Mouse (Mus musculus) lung, postnatal 0 days (tissue): ENCODE results near the gene Shpk. TPM values are rescaled to one million over a fixed set of nuclear protein-coding genes. Genes with fewer than 3 reads are reported as not detected.
A peak's percentile ranks its signal among the peaks of the same experiment; 100 is the strongest.

Experiments used
- ATAC-seq: fragments of 200-750 bp; cut with Nextera tagmentation; 2 replicates; pipeline ENCODE4 v1.8.0; 2017; ENCODE audit warnings: moderate library complexity
- DNase-seq: peaks from one replicate; pipeline ENCODE4 v3.0.0-alpha.2; 2016; ENCODE audit warnings: low spot score
- H3K27ac ChIP-seq: fragments of 300-500 bp; sonication (generic); 2 replicates; pipeline ENCODE4 v1.5.1; 2014; ENCODE audit warnings: antibody characterized with exemption, mild to moderate bottlenecking, low read length, mixed read lengths
- H3K27me3 ChIP-seq: fragments of 300-500 bp; sonication (generic); replicated peaks from 2 replicates; pipeline ENCODE4 v1.6.1; 2014; ENCODE audit warnings: low read length, mixed read lengths; ENCODE audit not compliant: insufficient read depth
- H3K36me3 ChIP-seq: fragments of 300-500 bp; sonication (generic); 2 replicates; pipeline ENCODE4 v1.6.1; 2014; ENCODE audit warnings: low read length, mixed read lengths; ENCODE audit not compliant: insufficient read depth
- H3K4me1 ChIP-seq: fragments of 300-500 bp; sonication (generic); 2 replicates; pipeline ENCODE4 v1.6.1; 2014; ENCODE audit warnings: antibody characterized with exemption, low read depth, low read length, mixed read lengths; ENCODE audit not compliant: insufficient read depth
- H3K4me2 ChIP-seq: fragments of 300-500 bp; sonication (generic); replicated peaks from 2 replicates; pipeline ENCODE4 v1.6.1; 2014; ENCODE audit warnings: low read depth, mild to moderate bottlenecking, low read length, moderate library complexity, mixed read lengths
- H3K4me3 ChIP-seq: fragments of 300-500 bp; sonication (generic); 2 replicates; pipeline ENCODE4 v1.5.1; 2014; ENCODE audit warnings: low read depth, low read length
- H3K9ac ChIP-seq: fragments of 300-500 bp; sonication (generic); replicated peaks from 2 replicates; pipeline ENCODE4 v1.6.1; 2014; ENCODE audit warnings: low read depth, mild to moderate bottlenecking
- H3K9me3 ChIP-seq: fragments of 300-500 bp; sonication (generic); 2 replicates; pipeline ENCODE4 v1.6.1; 2016; ENCODE audit warnings: low read length, mixed read lengths
- CTCF ChIP-seq: IDR thresholded peaks from 2 replicates; pipeline ENCODE4 v1.5.1; 2016; ENCODE audit warnings: antibody characterized with exemption, mild to moderate bottlenecking
- EP300 ChIP-seq: IDR thresholded peaks from 2 replicates; pipeline ENCODE4 v1.6.1; 2016; ENCODE audit warnings: antibody characterized with exemption, mild to moderate bottlenecking, control low read depth
- WGBS: fragments of 180-500 bp; shearing (Covaris S2); extraction: QIAGEN DNeasy Blood & Tissue Kit; methylation state at CpG from one replicate; pipeline ENCODE4 v1.1.7; 2014; 5-methylcytosine and 5-hydroxymethylcytosine counted together
- polyA plus RNA-seq: library from polyadenylated mRNA; unstranded; fragments of >200 nt; fragmentation: Nextera tagmentation; extraction: Ambion mirVana; gene quantifications from 2 replicates; pipeline ENCODE4 v1.2.1, GENCODE M21; 2015

The Shpk gene
- polyA plus RNA-seq, 1 experiment from 2014 or later, result 3.5 TPM

GRCm38 (mm10) chr11:73223966-73224365 lies 24.7 kb downstream of the Shpk start:
- H3K9me3 ChIP-seq, result no peaks in the 10 kb centered on the region
- TF ChIP-seq CTCF (peak; percentile 68), EP300 (no peak)
- no peaks in the 10 kb centered on the region for H3K36me3 ChIP-seq
- H3K4me2 ChIP-seq, result no peak overlapping the region
- H3K4me1 ChIP-seq, result no peaks in the 10 kb centered on the region
- H3K27ac ChIP-seq, result no peak overlapping the region
- H3K4me3 ChIP-seq, result no peak overlapping the region
- H3K9ac ChIP-seq, result no peak overlapping the region
- DNase-seq (peak; percentile 40), ATAC-seq (no peak)
- 55% methylated on average over 2 of the region's 2 CpGs for WGBS
- no peaks in the 10 kb centered on the region for H3K27me3 ChIP-seq

- WGBS, result 82% methylated on average over 6 of the region's 6 CpGs
- no peaks in the 10 kb centered on the region for H3K36me3 ChIP-seq
- TF ChIP-seq EP300 (no peak), CTCF (no peak)
- H3K4me1 ChIP-seq, result no peaks in the 10 kb centered on the region
- ATAC-seq (no peak), DNase-seq (no peak)
- no peak overlapping the region for H3K4me3 ChIP-seq
- no peak overlapping the region for H3K4me2 ChIP-seq
- H3K27me3 ChIP-seq, result no peaks in the 10 kb centered on the region
- H3K9me3 ChIP-seq, result no peaks in the 10 kb centered on the region
- no peak overlapping the region for H3K9ac ChIP-seq
- H3K27ac ChIP-seq, result no peak overlapping the region
These were observed 26.6 kb downstream of the Shpk start for GRCm38 (mm10) chr11:73225856-73226255.

GRCm38 (mm10) chr11:73228881-73229280 lies 29.6 kb downstream of the Shpk start:
- no peaks in the 10 kb centered on the region for H3K36me3 ChIP-seq
- WGBS, result 69% methylated on average over 5 of the region's 5 CpGs
- TF ChIP-seq EP300, result no peak
- no peak for TF ChIP-seq CTCF

GRCm38 (mm10) chr11:73230081-73230480 lies 30.8 kb downstream of the Shpk start:
- Histone ChIP-seq H3K4me1 (no peaks in the 10 kb centered on the region), H3K9ac (no peak overlapping the region), H3K27ac (no peak overlapping the region), H3K36me3 (no peaks in the 10 kb centered on the region), H3K4me2 (no peak overlapping the region), H3K9me3 (no peaks in the 10 kb centered on the region), H3K4me3 (no peak overlapping the region), H3K27me3 (no peaks in the 10 kb centered on the region)
- DNase-seq, result no peak
- no peak for ATAC-seq
- 77% methylated on average over 5 of the region's 5 CpGs for whole genome bisulfite sequencing
- TF ChIP-seq EP300 (no peak), CTCF (no peak)

More at GRCm38 (mm10) chr11:73228881-73229280, 29.6 kb downstream of the Shpk start:
- no peak overlapping the region for H3K9ac ChIP-seq
- no peak for ATAC-seq
- DNase-seq, result no peak
- no peaks in the 10 kb centered on the region for H3K27me3 ChIP-seq
- H3K4me2 ChIP-seq, result no peak overlapping the region
- no peak overlapping the region for H3K27ac ChIP-seq
- no peaks in the 10 kb centered on the region for H3K4me1 ChIP-seq
- H3K4me3 ChIP-seq, result no peak overlapping the region
- H3K9me3 ChIP-seq, result no peaks in the 10 kb centered on the region

GRCm38 (mm10) chr11:73232513-73232912 lies 33.3 kb downstream of the Shpk start:
- ATAC-seq, result no peak
- no peaks in the 10 kb centered on the region for H3K9me3 ChIP-seq
- no peaks in the 10 kb centered on the region for H3K36me3 ChIP-seq
- H3K4me1 ChIP-seq, result no peaks in the 10 kb centered on the region
- no peak overlapping the region for H3K27ac ChIP-seq
- 42% methylated on average over 2 of the region's 2 CpGs for WGBS
- H3K9ac ChIP-seq, result no peak overlapping the region
- H3K27me3 ChIP-seq, result no peaks in the 10 kb centered on the region
- DNase-seq, result no peak
- H3K4me2 ChIP-seq, result no peak overlapping the region
- H3K4me3 ChIP-seq, result no peak overlapping the region
- TF ChIP-seq EP300, result no peak
- TF ChIP-seq CTCF, result no peak

- Histone ChIP-seq H3K4me1 (no peaks in the 10 kb centered on the region), H3K9me3 (no peaks in the 10 kb centered on the region), H3K9ac (no peak within 1 kb of the TSS), H3K4me3 (no peak within 1 kb of the TSS), H3K36me3 (no peaks in the 10 kb centered on the region), H3K4me2 (no peak within 1 kb of the TSS), H3K27ac (no peak within 1 kb of the TSS), H3K27me3 (no peaks in the 10 kb centered on the region)
- no peak for DNase-seq
- no peak for ATAC-seq
- 83% methylated on average over 5 of the region's 5 CpGs for WGBS
- no peak for TF ChIP-seq EP300
- TF ChIP-seq CTCF, result no peak
These were observed 34.7 kb downstream of the Shpk start, which contains the start of gene Trpv1 for GRCm38 (mm10) chr11:73233992-73234391. Gene Trpv1, plus strand, starts transcription at chr11:73234292.

GRCm38 (mm10) chr11:73235990-73236701 lies 36.9 kb downstream of the Shpk start:
- DNase-seq (peak; percentile 71), ATAC-seq (peak; percentile 63)
- Histone ChIP-seq H3K4me3 (no peak overlapping the region), H3K27me3 (no peaks in the 10 kb centered on the region), H3K36me3 (no peaks in the 10 kb centered on the region), H3K9me3 (no peaks in the 10 kb centered on the region), H3K9ac (no peak overlapping the region), H3K27ac (no peak overlapping the region), H3K4me1 (no peaks in the 10 kb centered on the region), H3K4me2 (no peak overlapping the region)
- TF ChIP-seq CTCF (no peak), EP300 (no peak)
- 17% methylated on average over 5 of the region's 5 CpGs for WGBS
